Mouse (Mus musculus): Measurements from ENCODE around the gene Ubac2.
A peak's percentile ranks its signal among the peaks of the same experiment; 100 is the strongest.

Ubac2 gene

DNA sequence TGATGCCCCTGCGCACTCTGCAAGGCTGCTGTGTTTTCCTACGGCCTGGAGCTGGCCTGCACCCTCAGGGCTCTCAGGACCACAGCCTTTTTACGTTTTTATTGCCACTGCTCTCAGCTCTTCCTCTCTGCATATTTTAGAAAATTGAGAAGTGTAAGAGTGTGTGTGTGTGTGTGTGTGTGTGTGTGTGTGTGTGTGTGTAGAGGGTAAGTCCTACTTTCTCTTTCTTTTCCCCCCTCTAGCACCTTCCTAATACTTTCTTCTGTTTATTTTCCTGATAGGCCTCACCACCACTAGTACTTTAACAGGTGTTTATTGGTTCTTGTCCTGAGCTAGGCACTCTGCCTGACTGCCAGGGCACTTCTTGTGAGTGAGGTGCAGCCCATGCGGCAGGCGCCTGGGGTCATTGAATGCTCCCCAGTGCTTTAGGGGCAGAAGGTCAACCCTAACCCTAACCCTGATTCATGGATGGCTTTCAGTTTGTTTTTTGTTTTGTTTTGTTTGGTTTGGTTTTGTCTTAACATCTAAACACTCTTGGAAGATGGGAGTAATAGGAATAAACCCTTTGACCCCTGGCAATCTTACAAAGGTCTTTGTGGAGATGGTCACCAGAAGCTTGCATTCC lies 16.2 kb downstream of the Ubac2 start:
- DNase-seq (ENCODE audit: inconsistent ontology term) = no peak

DNA sequence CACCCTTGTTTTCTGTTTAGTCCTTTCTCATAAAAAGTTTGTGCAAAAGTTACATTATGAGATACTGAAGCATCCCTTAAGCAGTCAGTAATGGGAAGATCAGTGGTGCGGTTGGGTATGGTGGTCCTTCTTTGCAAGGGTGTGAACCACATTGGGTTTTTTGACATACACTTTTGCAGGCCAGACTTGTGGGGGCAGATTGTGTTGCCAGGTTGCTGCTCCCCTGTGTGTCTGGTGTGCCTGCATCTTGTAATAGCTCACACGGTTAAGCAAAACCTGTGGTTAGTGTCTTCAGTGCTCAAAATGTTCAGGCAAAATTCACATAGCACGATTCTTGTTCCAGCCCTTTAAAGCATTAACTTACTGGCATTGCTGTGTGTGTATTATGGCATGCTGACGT lies 16.9 kb downstream of the Ubac2 start:
- DNase-seq (ENCODE audit: inconsistent ontology term) = no peak

DNA sequence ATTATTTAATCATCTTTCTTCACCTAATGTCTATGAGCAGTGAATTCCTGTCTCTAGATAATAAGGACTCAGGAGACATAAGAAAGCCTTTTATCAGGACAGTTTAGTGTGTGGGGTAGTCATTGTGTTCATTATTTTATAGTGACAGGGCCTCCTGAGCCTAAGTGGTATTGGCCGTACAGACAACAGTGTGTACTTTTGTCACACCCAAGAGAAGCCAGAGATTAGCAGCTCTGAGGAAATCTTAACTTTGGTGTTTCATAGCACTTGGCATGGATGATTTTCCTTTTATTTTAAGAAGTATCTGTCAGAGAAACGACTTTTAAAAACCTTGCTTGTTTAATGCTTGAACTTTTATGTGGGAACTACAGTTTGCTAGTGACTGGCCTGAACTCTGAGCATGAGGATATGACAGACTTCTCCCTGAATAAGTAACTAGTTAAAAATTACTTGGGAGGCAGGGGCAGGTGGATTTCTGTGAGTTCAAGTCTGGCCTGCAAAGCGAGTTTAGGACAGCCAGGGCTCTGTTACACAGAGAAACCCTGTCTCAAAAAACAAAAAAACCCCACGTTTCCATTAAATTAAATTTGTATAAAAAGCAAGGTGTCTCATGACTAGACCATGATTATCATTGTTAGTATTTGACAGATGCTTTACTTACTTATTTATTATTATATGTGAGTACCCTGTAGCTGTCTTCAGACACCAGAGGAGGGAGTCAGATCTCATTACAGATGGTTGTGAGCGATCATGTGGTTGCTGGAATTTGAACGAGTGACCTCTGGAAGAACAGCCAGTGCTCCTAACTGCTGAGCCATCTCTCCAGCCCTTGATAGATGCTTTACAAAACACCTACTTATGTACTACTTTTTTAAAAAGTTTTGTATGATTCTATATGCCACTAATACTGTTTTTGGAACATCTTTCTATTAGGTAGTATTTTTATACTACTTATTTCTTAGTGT lies 18.0 kb downstream of the Ubac2 start:
- DNase-seq (ENCODE audit: inconsistent ontology term) = no peak

DNA sequence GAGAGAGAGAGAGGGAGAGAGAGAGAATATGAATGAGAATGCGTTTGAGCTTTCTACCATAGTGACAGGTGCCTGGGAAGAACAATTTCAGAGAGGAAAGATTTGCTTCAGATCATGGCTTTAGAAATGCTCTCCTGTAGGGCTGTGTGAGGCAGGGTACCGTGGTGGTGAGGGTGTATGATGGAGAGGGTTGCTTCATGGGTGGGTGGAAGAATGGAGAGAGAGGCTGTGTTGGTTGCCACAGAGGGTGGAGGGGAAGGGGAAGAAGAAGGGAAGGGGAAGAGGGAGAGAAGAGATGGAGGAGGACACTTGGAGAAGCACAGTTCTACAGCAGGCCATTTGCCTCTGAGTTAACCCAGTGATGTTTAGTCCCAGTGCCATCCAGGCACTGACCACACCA lies 19.4 kb downstream of the Ubac2 start:
- no peak for DNase-seq (ENCODE audit: inconsistent ontology term)

DNA sequence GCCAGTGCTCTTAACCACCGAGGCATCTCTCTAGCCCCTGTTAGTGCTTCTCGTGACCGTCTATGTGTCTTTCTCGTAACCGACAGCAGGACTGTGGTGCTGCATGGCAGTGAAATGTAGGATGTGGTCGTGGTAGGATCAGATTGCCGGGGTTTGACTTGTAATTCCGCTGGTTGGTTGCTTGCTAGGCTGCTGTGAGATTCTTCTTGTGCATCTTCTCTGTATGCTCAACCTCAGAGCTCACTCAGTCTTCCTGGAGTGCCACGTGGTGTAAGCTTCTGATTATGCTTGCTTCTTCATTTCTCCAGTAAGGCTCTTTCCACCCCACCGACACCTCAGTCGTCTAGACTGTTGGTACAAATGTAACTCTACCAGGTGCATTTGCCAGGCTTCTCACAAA lies 20.1 kb downstream of the Ubac2 start:
- DNase-seq (ENCODE audit: inconsistent ontology term) = no peak

DNA sequence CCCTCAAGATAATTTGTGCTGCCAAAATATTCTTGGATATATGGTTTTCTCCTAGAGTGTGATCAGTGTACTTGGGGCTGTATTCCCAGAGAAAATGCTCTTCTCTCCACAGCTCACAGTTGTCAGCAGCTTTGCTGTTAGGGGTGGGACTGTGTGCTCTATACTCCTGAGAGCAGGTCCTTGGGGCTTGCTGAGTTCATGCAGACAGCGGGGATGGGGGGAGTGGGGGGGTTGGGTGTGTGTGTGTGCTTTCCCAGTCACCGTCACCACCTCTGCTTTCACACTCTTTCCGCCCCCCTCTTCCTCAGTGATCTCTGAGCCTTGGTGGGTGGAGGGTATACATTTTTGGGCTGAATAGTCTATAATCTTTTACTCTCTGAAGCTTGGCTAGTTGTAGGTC lies 20.7 kb downstream of the Ubac2 start:
- no peak for DNase-seq (ENCODE audit: inconsistent ontology term)

DNA sequence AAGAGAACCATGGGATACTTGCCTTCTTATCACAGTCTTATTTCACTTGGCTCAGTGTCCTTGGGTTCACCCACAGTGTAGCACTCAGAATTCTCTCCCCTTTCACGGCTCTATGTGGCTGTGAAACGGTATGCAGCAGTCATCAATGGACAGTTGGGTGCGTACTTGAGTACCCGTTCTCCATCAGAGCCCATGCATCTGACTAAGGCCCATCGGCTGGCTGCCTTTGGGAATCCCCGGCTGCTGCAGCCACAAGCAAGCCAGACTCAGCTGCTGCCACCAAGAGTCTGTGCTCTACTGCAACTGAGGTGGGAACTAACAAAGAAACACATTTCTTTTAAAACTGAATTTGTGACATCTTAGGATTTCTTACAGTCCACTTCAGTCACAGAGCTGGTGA lies 23.1 kb downstream of the Ubac2 start:
- DNase-seq (ENCODE audit: inconsistent ontology term) = no peak

DNA sequence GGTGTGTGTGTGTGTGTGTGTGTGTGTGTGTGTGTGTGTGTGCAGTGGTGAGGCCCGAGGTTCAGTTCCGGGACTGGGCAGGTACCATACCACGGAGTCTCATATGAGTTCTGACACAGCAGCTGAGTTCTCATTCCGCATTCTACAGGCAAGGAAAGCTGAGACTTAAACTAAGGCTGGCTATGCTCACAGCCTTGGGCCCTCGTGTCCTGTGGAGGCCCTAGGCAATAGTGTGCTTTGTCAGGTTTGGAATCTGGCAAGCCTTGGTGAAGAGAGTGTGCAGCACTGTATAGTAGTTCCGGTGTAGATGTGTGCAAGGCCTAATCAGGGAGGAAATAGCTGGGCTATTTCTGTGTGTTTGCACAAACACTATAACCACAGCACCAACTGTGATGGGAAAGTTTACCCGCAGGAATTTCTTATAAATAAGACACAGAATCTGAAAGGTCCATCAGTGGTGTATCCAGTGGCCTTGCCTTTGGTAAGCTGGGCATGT lies 25.0 kb downstream of the Ubac2 start:
- no peak for DNase-seq (ENCODE audit: inconsistent ontology term)

DNA sequence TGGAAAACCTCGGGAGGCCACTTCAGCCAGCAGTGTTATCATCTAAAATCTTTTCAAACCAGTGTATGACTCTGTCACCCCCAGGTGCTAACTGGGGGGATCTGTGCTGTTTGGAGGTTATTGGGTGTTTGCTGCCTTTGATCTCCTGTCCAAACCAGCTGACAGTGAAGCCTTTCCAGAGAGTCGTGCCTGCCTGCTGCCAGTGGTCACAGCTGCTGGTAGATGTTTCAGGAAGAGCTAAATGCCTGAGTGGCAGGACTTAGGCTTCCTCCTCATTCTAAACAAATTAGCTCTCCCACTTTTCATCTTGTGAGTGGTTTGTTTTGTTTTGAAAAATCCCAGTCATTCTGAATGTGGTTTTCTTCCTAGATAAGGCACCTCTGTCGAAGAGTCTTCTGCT lies 26.3 kb downstream of the Ubac2 start:
- DNase-seq (ENCODE audit: inconsistent ontology term) = no peak

DNA sequence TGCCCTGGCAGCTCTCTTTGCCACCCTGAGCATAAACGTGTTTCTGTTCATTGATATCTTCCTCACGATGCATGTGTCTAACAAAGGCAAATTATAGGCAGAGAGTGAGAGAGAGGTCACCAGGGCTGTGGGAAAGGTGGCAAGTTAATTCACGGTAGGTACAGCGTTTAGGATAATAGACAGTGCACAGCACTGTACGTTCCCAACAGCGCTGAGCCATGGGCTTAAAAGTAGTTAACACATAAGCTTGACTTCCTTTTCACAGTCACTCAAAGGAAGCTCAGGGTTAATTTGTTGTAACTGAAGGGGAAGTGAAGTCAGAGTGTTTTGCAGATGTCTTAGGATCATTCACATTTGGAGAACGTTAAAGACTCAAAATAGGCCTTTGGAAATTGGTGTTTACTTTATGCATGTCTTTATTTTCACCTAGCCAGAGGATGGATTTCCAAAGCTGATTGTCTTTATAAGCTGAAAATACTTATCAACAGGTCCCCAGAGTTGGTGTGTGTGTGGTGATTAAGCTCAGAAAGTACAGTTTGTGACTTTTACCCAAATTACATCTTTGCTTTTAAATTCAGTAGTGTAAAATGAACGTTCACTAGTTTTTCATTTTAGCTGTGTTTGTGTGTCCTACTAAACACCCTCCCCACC lies 28.0 kb downstream of the Ubac2 start:
- no peak for DNase-seq (ENCODE audit: inconsistent ontology term)

DNA sequence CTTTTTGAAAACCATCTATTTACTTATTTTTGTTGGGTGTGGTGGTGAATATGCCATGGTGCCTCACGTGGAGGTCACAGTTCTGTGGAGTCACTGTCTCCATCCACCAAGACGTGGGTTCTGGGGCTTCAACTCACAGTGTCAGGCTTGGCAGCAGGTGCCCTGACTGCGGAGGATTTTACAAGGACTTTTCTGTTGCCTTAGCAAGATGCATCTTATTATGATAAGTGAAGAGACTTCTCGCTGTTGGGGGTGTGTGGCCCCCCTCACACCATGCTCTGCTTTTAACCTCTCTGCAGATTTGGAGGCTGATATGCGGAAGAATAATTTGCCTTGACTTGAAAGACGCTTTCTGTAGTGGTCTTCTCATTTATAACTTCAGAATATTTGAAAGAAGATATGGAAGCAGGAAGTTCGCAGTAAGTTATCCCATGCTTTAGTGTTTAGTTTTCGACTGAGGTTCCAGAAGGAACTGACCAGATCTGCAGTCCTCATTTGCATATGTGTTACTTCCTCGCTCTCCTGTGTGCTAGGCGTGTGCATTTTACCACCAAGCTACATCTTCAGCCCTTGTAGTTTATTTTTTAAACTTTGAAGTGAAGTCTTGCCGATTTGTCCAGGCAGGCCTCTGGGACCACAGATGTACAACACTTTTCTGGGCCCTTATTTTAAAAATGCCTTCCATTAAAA lies 28.7 kb downstream of the Ubac2 start:
- no peak for DNase-seq (ENCODE audit: inconsistent ontology term)

DNA sequence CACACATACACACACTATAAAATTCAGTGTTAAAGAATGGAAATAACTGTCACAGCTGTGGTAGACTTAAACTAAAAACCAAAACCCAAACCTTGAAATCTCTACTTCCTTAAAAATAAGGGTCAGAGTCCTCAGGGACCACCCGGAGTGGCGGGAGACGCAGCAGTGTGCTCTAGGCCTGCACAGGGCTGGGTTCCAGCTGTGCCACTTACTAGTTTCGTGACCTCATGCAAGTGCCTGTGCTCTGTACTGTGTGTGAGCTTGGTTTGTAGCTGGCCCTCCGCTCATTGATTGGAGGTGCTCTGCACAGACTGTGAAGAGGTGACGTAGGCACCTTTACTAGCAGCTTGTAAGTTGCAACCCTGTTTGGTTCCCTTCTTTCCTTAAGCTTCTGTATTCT lies 31.4 kb downstream of the Ubac2 start:
- DNase-seq (ENCODE audit: inconsistent ontology term) = no peak

DNA sequence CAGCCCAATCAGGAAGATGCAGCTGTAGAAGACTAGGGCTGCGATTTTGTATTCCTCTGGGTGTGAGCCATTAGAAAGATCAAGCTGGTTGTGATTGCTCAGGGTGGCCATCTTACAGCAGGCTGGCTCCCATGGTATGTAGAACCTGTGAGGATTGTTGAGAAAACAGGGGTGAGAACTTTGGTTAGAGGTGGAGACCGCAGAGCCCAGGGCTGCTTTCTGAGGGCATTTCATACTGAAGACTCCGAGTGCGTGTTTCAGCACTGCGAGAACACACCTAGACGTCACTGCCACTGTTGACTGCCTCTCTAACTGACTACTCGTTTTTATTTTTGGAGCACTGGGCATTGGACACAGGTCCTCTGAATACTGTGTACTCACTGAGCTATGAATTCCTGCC lies 34.1 kb downstream of the Ubac2 start:
- DNase-seq (ENCODE audit: inconsistent ontology term) = no peak

DNA sequence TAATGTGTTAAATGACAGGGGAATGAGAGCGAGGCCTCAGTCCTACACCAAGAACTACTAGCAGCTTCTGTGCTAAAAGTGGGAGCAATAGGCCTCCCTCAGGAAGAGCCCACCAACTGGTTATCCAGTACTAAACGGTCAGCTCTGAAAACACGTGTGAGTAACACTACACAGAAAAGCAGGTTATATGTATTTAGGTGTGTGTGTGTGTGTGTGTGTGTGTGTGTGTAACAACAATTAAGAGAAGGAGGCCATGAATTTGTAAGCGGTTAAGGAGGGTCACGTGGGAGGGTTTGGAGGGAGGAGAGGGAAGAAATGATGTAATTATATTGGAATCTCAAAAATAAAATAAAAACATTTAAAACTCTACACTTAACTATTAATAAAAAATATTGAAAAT lies 36.7 kb downstream of the Ubac2 start:
- no peak for DNase-seq (ENCODE audit: inconsistent ontology term)

DNA sequence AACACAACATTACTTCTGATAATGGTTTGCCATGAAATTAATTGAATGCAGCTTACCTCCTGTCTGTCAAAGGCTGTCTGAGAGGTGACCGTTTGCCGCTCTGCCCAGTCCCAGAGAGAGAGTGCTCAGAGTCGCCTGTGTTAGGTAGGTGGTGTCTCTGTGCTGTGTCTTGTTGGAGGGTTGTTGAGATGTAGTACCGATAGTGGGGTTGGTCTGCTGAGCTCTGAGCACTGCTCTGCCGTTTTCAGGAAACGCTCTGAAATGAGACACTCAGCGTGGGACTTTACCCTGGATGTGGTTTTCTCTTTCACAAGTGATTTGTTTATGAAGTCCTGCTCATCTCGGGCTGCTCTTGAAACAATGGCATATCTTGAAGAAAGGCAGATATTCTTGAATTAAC lies 37.2 kb downstream of the Ubac2 start, which contains the start of gene Gpr18:
Gpr18 (minus strand) TSS at position 161 of the 400 bp plus-strand sequence.
- DNase-seq (ENCODE audit: inconsistent ontology term) = no peak

DNA sequence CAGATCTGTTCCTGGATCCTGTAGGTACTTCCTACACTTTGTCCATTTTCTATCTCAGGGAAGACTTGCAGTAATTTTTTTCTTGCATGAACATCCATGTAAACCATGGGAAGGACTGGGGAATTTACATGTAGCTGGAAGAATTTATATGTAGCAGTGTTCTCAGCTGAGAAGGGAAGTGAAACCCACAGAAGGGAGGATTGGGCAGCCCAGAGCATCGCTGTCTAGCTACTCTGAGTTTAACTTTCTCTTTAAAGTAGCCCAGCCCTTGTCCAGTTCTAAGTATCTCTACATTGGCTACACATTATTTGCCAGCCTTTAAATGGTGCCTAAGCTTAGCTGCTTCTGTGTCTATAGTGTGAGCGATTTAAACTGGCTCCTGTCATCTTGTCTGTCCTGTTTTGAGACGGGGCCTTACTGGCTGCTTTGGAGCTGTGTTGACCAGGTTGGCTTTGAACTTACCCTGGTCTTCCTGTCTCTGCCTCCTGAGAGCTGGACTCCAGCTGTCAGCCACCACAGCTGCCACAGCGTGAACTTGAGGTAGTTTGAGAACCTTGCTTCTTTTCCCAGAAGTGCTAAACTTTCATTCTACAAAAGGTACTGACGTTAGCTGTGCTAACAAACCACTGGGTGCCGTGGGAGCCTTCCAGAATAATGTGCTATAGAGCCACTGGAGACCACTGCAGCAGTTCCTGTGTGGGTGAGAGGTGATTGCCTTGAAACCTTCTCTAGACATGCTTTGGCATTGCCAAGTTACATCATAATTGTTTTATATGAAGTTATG lies 38.1 kb downstream of the Ubac2 start:
- no peak for DNase-seq (ENCODE audit: inconsistent ontology term)

DNA sequence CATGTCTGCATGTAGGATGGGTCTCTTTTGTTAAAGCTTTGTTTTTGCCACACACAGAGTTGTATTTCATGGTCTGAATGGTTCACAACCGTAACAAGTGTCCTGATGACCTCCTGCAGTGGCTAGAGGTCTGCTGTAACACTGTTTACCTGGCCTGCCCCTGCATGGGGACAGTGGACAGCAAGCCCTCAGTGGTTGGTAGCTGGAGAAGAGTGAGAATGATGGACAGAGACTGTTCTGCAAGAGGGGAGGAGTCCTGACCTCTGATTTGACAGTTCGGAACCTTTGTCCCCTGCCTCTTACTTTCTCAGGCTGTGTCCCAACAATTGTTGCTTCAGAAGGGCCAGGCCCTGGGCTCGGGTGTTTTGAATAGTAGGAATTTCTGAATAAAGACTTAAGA lies 39.8 kb downstream of the Ubac2 start:
- no peak for DNase-seq (ENCODE audit: inconsistent ontology term)

DNA sequence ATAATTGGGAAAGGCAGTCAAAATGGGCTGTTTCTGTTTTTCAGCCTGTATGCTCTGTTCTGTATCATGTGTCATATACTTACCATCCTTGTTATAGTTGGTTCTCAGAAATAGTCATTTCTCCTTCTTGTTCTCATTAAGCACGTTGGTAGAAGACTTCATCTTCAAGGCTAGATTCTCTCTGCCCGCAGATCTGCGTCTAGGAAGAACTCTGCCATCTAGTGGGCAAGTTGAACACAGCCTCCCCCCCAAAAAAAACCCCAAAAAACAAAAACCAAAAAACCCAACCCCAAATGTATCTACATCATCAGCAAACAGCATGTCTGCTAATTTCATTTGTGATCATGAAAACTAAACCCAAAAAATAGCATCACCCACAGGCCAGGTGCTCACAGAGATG lies 41.3 kb downstream of the Ubac2 start:
- DNase-seq (ENCODE audit: inconsistent ontology term) = no peak

DNA sequence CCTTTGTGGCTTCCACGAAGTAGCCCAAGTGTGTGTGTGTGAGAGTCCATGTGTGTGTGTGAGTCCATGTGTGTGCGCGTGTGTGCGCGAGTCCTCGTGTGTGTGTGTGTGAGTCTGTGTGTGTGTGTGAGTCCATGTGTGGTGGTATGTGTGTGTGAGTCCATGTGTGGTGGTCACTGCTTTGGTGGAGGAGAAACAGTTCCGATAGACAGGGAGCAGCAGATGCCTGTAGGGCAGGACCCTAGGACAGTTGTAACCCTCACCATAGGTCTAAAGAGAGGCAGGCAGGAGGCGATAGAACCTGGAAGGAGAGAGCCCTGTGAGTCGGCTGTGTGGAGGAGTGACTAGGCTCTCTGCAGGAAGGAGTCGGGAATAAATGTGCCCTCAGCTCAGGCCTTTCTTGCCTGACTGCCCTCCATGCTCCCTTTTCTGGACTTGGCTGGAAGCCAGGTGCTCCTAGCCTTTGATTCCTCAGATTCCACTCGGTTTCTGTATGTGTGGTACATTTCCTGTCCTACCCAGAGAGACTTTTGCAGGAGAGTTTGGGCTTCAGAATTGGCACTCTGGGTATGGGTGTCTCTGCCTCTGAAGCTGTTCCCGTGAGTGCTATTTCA lies 42.2 kb downstream of the Ubac2 start:
- peak; percentile 50 for DNase-seq (ENCODE audit: inconsistent ontology term)

DNA sequence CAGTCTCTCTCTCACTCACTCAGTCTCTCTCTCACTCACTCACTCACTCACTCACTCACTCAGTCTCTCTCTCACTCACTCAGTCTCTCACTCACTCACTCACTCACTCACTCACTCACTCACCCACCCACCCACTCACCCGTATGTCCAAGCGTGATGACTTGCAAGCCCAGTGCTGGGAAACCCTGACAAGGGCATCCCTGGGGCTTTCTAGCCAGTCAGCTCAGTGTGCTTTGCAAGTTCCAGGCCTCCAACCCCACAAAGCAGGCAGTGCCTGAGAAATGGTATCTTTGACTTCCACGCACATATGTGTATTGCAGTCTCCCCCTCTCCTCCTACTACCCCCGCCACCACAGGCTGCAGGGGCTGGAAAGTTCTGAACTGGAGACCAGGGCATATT lies 43.6 kb downstream of the Ubac2 start:
- no peak for DNase-seq (ENCODE audit: inconsistent ontology term)

DNA sequence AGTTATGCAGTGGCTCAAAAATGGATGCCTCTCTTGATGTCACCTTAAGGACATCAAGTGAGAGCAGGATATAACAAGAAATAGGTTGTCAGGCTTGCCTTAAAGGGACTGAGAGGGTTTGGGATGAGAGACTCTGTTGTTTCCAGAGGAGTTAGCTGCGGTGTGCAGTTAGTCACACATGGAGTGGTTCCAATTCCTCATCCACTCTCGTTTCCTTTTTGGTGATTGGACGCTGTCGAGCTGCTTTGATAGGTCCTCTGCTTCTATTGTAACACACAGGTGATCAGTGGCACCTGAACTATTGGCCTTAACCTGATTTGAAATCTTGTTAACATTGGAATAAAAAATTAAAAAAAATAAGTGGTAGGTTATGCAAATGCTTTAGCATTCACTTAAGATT lies 44.3 kb downstream of the Ubac2 start:
- DNase-seq (ENCODE audit: inconsistent ontology term) = peak; percentile 11

All from Muller cell, postnatal 12 days (primary cell).